19 mouse cellular contexts compared by ENCODE assay signal in the genomic region with DNA sequence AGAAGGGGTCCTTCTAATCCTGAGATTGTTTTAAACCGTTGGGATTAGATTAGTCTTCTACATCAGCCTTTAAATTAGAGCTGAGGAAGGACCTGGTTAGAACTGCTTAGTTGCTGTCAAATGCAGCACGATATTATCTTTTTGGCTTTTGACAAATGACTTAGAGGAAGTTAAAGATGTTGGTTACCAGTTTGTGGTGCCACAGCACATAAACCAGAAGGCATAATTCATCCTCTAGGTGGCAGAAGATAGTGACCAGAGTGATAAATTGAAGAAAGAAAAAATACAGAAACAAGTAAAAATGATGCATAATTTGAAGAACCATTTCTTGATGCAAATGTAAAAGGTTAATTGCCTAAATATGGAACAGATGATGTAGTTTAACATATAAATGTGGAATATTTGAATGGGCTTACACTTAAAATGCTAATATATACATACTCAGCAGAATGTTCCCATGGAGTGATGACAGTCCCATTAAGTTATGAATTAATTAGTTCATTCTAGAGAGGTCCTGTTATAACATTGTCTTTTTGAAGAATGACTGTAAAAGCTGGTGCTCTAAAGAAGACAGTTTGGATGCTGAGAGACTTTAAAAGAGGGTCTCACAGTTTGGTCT.
A peak's percentile ranks its signal among the peaks of the same experiment; 100 is the strongest.
DNase-seq lines count a peak whose midpoint lies in the region; ATAC-seq and TF ChIP-seq lines count a peak whose summit lies in the region.
"Had no signal": no experiment of that assay in that cellular context is flagged by ENCODE, and none has a peak within 500 bp of the region (broad histone marks: within the 10 kb centered on the region; RNA-seq: fewer than 3 reads in every experiment).

No protein-coding gene starts in this region.

- H3K9ac ChIP-seq in hindbrain, postnatal 0 days (replicated peaks; ENCODE audit: low read length): no peak overlapping the region
- no peak overlapping the region for H3K9ac ChIP-seq in hindbrain, embryonic 12.5 days
- H3K9ac ChIP-seq in lung, postnatal 0 days (replicated peaks; ENCODE audit: low read depth): no peak overlapping the region
- no peak overlapping the region for H3K9ac ChIP-seq in forebrain, embryonic 16.5 days (replicated peaks; ENCODE audit: low read depth, low read length)
- H3K9ac ChIP-seq: embryonic facial prominence, embryonic 12.5 days; hindbrain, embryonic 14.5 days had no signal

- intact Hi-C loops in left cerebral cortex, postnatal 14 days (cut with DNase I): no loop called here

- ATAC-seq in hindbrain, postnatal 0 days: no peak
- no peak for ATAC-seq in hindbrain, embryonic 12.5 days (ENCODE audit: low FRiP score)
- no peak for ATAC-seq in lung, postnatal 0 days
- peak; percentile 95 for ATAC-seq in forebrain, embryonic 16.5 days
- ATAC-seq: CD4-positive, CD25-positive, alpha-beta regulatory T cell, adult 4 months had no signal

- no peak for TF ChIP-seq EP300 in lung, postnatal 0 days (IDR thresholded peaks at IDR 0.05)

- H3K27me3 ChIP-seq in hindbrain, postnatal 0 days (ENCODE audit: insufficient read depth, low read length): no peaks in the 10 kb centered on the region
- H3K27me3 ChIP-seq in hindbrain, embryonic 12.5 days: no peaks in the 10 kb centered on the region
- no peaks in the 10 kb centered on the region for H3K27me3 ChIP-seq in lung, postnatal 0 days (replicated peaks; ENCODE audit: insufficient read depth, low read length)
- no peaks in the 10 kb centered on the region for H3K27me3 ChIP-seq in forebrain, embryonic 16.5 days (replicated peaks; ENCODE audit: control insufficient read depth, insufficient read depth, low read length)
- H3K27me3 ChIP-seq: embryonic facial prominence, embryonic 12.5 days had no signal

- no peak overlapping the region for H3K4me3 ChIP-seq in hindbrain, postnatal 0 days (ENCODE audit: low read length)
- no peak overlapping the region for H3K4me3 ChIP-seq in hindbrain, embryonic 12.5 days
- H3K4me3 ChIP-seq in lung, postnatal 0 days (ENCODE audit: low read depth, low read length): no peak overlapping the region
- H3K4me3 ChIP-seq in forebrain, embryonic 16.5 days (replicated peaks; ENCODE audit: low read length): no peak overlapping the region
- H3K4me3 ChIP-seq: embryonic facial prominence, embryonic 12.5 days; heart, embryonic 10.5 days had no signal

- H3K4me2 ChIP-seq in hindbrain, postnatal 0 days (ENCODE audit: low read depth, low read length): no peak overlapping the region
- H3K4me2 ChIP-seq in hindbrain, embryonic 12.5 days (replicated peaks): no peak overlapping the region
- no peak overlapping the region for H3K4me2 ChIP-seq in lung, postnatal 0 days (replicated peaks; ENCODE audit: low read depth, low read length)
- no peak overlapping the region for H3K4me2 ChIP-seq in forebrain, embryonic 16.5 days (ENCODE audit: low read length)
- H3K4me2 ChIP-seq: embryonic facial prominence, embryonic 12.5 days; hindbrain, embryonic 14.5 days had no signal

- H3K4me1 ChIP-seq in hindbrain, postnatal 0 days (ENCODE audit: insufficient read depth, low read length): no peaks in the 10 kb centered on the region
- H3K4me1 ChIP-seq in hindbrain, embryonic 12.5 days: no peaks in the 10 kb centered on the region
- no peaks in the 10 kb centered on the region for H3K4me1 ChIP-seq in lung, postnatal 0 days (ENCODE audit: insufficient read depth, low read depth, low read length)
- no peaks in the 10 kb centered on the region for H3K4me1 ChIP-seq in forebrain, embryonic 16.5 days (replicated peaks; ENCODE audit: control insufficient read depth, insufficient read depth, low read length)
- H3K4me1 ChIP-seq: embryonic facial prominence, embryonic 12.5 days; heart, embryonic 10.5 days had no signal

- peak; percentile 37 for TF ChIP-seq CTCF in hindbrain, postnatal 0 days (IDR thresholded peaks at IDR 0.05; ENCODE audit: low read depth)
- TF ChIP-seq CTCF in lung, postnatal 0 days (IDR thresholded peaks at IDR 0.05): 0 out of 2 replicates have a peak, but pooled peaks have one; percentile 8

- no peak overlapping the region for H3K27ac ChIP-seq in hindbrain, postnatal 0 days
- no peak overlapping the region for H3K27ac ChIP-seq in hindbrain, embryonic 12.5 days
- H3K27ac ChIP-seq in lung, postnatal 0 days (ENCODE audit: low read length): no peak overlapping the region
- H3K27ac ChIP-seq in forebrain, embryonic 16.5 days (ENCODE audit: low read length): no peak overlapping the region
- H3K27ac ChIP-seq: embryonic facial prominence, embryonic 12.5 days; heart, embryonic 10.5 days; hindbrain, embryonic 14.5 days had no signal

- WGBS in hindbrain, postnatal 0 days: 62% methylated on average over 2 of the region's 2 CpGs
- 75% methylated on average over 2 of the region's 2 CpGs for WGBS in hindbrain, embryonic 12.5 days
- WGBS in lung, postnatal 0 days: 60% methylated on average over 2 of the region's 2 CpGs
- 67% methylated on average over 2 of the region's 2 CpGs for WGBS in forebrain, embryonic 16.5 days

- H3K9me3 ChIP-seq in hindbrain, postnatal 0 days (ENCODE audit: low read length): no peaks in the 10 kb centered on the region
- no peaks in the 10 kb centered on the region for H3K9me3 ChIP-seq in hindbrain, embryonic 12.5 days (replicated peaks)
- no peaks in the 10 kb centered on the region for H3K9me3 ChIP-seq in lung, postnatal 0 days (ENCODE audit: low read length)
- H3K9me3 ChIP-seq in forebrain, embryonic 16.5 days (ENCODE audit: control insufficient read depth, low read length): no peaks in the 10 kb centered on the region
- H3K9me3 ChIP-seq: embryonic facial prominence, embryonic 12.5 days; heart, embryonic 10.5 days had no signal

- no peak for DNase-seq in hindbrain, postnatal 0 days (ENCODE audit: low spot score)
- DNase-seq in lung, postnatal 0 days (ENCODE audit: low spot score): no peak
- DNase-seq in lung, postnatal 10 days: no peak
- DNase-seq in brain, adult 2 months (ENCODE audit: low read depth, low spot score): peak; percentile 40
- DNase-seq in left cerebral cortex, postnatal 14 days (ENCODE audit: low spot score in 2 of 2): no peak
- DNase-seq: cerebellum, adult 11-12 months; gastrocnemius, postnatal 25 days; heart, postnatal 10 days; kidney, adult 11 months; kidney, postnatal 14 days; liver; thymus, postnatal 36 days had no signal

- no peaks in the 10 kb centered on the region for H3K36me3 ChIP-seq in hindbrain, postnatal 0 days (ENCODE audit: insufficient read depth, low read length)
- no peaks in the 10 kb centered on the region for H3K36me3 ChIP-seq in hindbrain, embryonic 12.5 days
- H3K36me3 ChIP-seq in lung, postnatal 0 days (ENCODE audit: insufficient read depth, low read length): no peaks in the 10 kb centered on the region
- H3K36me3 ChIP-seq in forebrain, embryonic 16.5 days (ENCODE audit: control insufficient read depth, insufficient read depth): no peaks in the 10 kb centered on the region
- H3K36me3 ChIP-seq: embryonic facial prominence, embryonic 12.5 days; G1E; heart, embryonic 10.5 days had no signal
